Mouse (Mus musculus) heart, postnatal 0 days (tissue): Measurements from ENCODE around the gene Heg1. TPM values are rescaled to one million over a fixed set of nuclear protein-coding genes. Genes with fewer than 3 reads are reported as not detected.

Source experiments
- ATAC-seq: fragments of 200-750 bp; cut with Nextera tagmentation; 2 replicates; pipeline ENCODE4 v1.8.0; 2017; ENCODE audit warnings: low read depth, moderate number of reproducible peaks, moderate library complexity; ENCODE audit not compliant: insufficient read depth
- DNase-seq: peaks from one replicate; pipeline ENCODE4 v3.0.0-alpha.2; 2016; ENCODE audit warnings: low spot score
- H3K27ac ChIP-seq: fragments of 300-500 bp; sonication (generic); 2 replicates; pipeline ENCODE4 v1.5.1; 2014; ENCODE audit warnings: low read depth, mild to moderate bottlenecking
- H3K27me3 ChIP-seq: fragments of 300-500 bp; sonication (generic); 2 replicates; pipeline ENCODE4 v1.6.1; 2014; ENCODE audit warnings: low read length, mixed read lengths; ENCODE audit not compliant: control insufficient read depth, insufficient read depth
- H3K36me3 ChIP-seq: fragments of 300-500 bp; sonication (generic); replicated peaks from 2 replicates; pipeline ENCODE4 v1.6.1; 2014; ENCODE audit warnings: low read length, mixed read lengths; ENCODE audit not compliant: control insufficient read depth, insufficient read depth
- H3K4me1 ChIP-seq: fragments of 300-500 bp; sonication (generic); 2 replicates; pipeline ENCODE4 v1.6.1; 2014; ENCODE audit warnings: antibody characterized with exemption; ENCODE audit not compliant: control insufficient read depth, insufficient read depth
- H3K4me2 ChIP-seq: fragments of 300-500 bp; sonication (generic); 2 replicates; pipeline ENCODE4 v1.6.1; 2014; ENCODE audit warnings: low read depth, mild to moderate bottlenecking, low read length, moderate library complexity
- H3K4me3 ChIP-seq: fragments of 300-500 bp; sonication (generic); 2 replicates; pipeline ENCODE4 v1.5.1; 2014; ENCODE audit warnings: low read depth, low read length
- H3K9ac ChIP-seq: fragments of 300-500 bp; sonication (generic); replicated peaks from 2 replicates; pipeline ENCODE4 v1.6.1; 2014; ENCODE audit warnings: low read depth, low read length, mixed read lengths
- H3K9me3 ChIP-seq: fragments of 300-500 bp; sonication (generic); replicated peaks from 2 replicates; pipeline ENCODE4 v1.6.1; 2016; ENCODE audit warnings: low read length; ENCODE audit not compliant: control insufficient read depth
- CTCF ChIP-seq: IDR thresholded peaks from 2 replicates; pipeline ENCODE4 v1.5.1; 2016; ENCODE audit warnings: antibody characterized with exemption, control low read depth, low read depth
- EP300 ChIP-seq: IDR thresholded peaks from 2 replicates; pipeline ENCODE4 v1.6.1; 2016; ENCODE audit warnings: antibody characterized with exemption, low read depth
- WGBS: fragments of 180-500 bp; shearing (Covaris S2); extraction: QIAGEN DNeasy Blood & Tissue Kit; methylation state at CpG from one replicate; pipeline ENCODE4 v1.1.7; 2014; 5-methylcytosine and 5-hydroxymethylcytosine counted together
- polyA plus RNA-seq: library from polyadenylated mRNA; unstranded; fragments of >200 nt; fragmentation: Nextera tagmentation; extraction: Ambion mirVana; gene quantifications from 2 replicates; pipeline ENCODE4 v1.2.1, GENCODE M21; 2015
- total RNA-seq: library from RNA; depleted of rRNA; stranded (reverse); fragments of >200 nt; gene quantifications from 2 replicates; pipeline ENCODE4 v1.2.3, GENCODE M21; 2014; ENCODE audit warnings: low replicate concordance

Heg1 gene
- total and polyA plus RNA-seq, 2 experiments from 2014 or later: 28.7 to 93.7 TPM

- ATAC-seq (no peak), DNase-seq (no peak)
- Histone ChIP-seq H3K36me3 (no peaks in the 10 kb centered on the region), H3K4me1 (peaks cover 11% of the 10 kb centered on the region; the same call in 1 of the 2 replicates), H3K27me3 (no peaks in the 10 kb centered on the region), H3K4me2 (no peak overlapping the region), H3K27ac (no peak overlapping the region), H3K9ac (no peak overlapping the region), H3K4me3 (no peak overlapping the region), H3K9me3 (no peaks in the 10 kb centered on the region)
- TF ChIP-seq EP300: no peak
- TF ChIP-seq CTCF: no peak
- 86% methylated on average over 3 of the region's 3 CpGs for WGBS
These were observed 27.0 kb upstream of the Heg1 start for GRCm38 (mm10) chr16:33657191-33657590.

- no peak for TF ChIP-seq EP300
- no peak for TF ChIP-seq CTCF
- no peaks in the 10 kb centered on the region for H3K9me3 ChIP-seq
- H3K27me3 ChIP-seq: no peaks in the 10 kb centered on the region
- H3K9ac ChIP-seq: no peak overlapping the region
- 100% methylated on average over 3 of the region's 3 CpGs for WGBS
- ATAC-seq: no peak
- no peak overlapping the region for H3K27ac ChIP-seq
- no peak for DNase-seq
- no peak overlapping the region for H3K4me2 ChIP-seq
- peaks cover 11% of the 10 kb centered on the region; the same call in 1 of the 2 replicates for H3K4me1 ChIP-seq
- H3K4me3 ChIP-seq: no peak overlapping the region
- H3K36me3 ChIP-seq: no peaks in the 10 kb centered on the region
These were observed 26.0 kb upstream of the Heg1 start for GRCm38 (mm10) chr16:33658121-33658520.

- no peak overlapping the region for H3K4me2 ChIP-seq
- H3K4me3 ChIP-seq: no peak overlapping the region
- peak overlapping the region; percentile 52; the same call in 1 of the 2 replicates for H3K27ac ChIP-seq
- H3K4me1 ChIP-seq: peaks cover 11% of the 10 kb centered on the region; the same call in 1 of the 2 replicates
- H3K9ac ChIP-seq: no peak overlapping the region
- H3K36me3 ChIP-seq: no peaks in the 10 kb centered on the region
- H3K27me3 ChIP-seq: no peaks in the 10 kb centered on the region
- WGBS: 85% methylated on average over 5 of the region's 5 CpGs
- no peak for ATAC-seq
- DNase-seq: no peak
- no peak for TF ChIP-seq EP300
- TF ChIP-seq CTCF: no peak
- H3K9me3 ChIP-seq: no peaks in the 10 kb centered on the region
These were observed 24.6 kb upstream of the Heg1 start for GRCm38 (mm10) chr16:33659521-33659920.

GRCm38 (mm10) chr16:33660125-33660524 lies 24.0 kb upstream of the Heg1 start:
- no peak for TF ChIP-seq CTCF
- no peak for TF ChIP-seq EP300
- no peaks in the 10 kb centered on the region for H3K27me3 ChIP-seq
- peaks cover 11% of the 10 kb centered on the region; the same call in 1 of the 2 replicates for H3K4me1 ChIP-seq
- no peaks in the 10 kb centered on the region for H3K9me3 ChIP-seq
- H3K9ac ChIP-seq: no peak overlapping the region
- 37% methylated on average over 5 of the region's 5 CpGs for WGBS
- no peaks in the 10 kb centered on the region for H3K36me3 ChIP-seq
- no peak overlapping the region for H3K4me3 ChIP-seq
- DNase-seq (peak; percentile 26), ATAC-seq (peak; percentile 64)
- peak overlapping the region; percentile 52 for H3K27ac ChIP-seq
- H3K4me2 ChIP-seq: no peak overlapping the region

GRCm38 (mm10) chr16:33662841-33663240 lies 21.3 kb upstream of the Heg1 start:
- no peaks in the 10 kb centered on the region for H3K9me3 ChIP-seq
- H3K4me3 ChIP-seq: no peak overlapping the region
- no peak overlapping the region for H3K9ac ChIP-seq
- H3K4me2 ChIP-seq: no peak overlapping the region
- 90% methylated on average over 10 of the region's 10 CpGs for WGBS
- H3K27me3 ChIP-seq: no peaks in the 10 kb centered on the region
- TF ChIP-seq CTCF: no peak
- no peak for TF ChIP-seq EP300
- H3K36me3 ChIP-seq: no peaks in the 10 kb centered on the region
- H3K27ac ChIP-seq: no peak overlapping the region
- ATAC-seq: no peak
- H3K4me1 ChIP-seq: peaks cover 11% of the 10 kb centered on the region; the same call in 1 of the 2 replicates
- no peak for DNase-seq

- DNase-seq (no peak), ATAC-seq (no peak)
- WGBS: 75% methylated on average over 6 of the region's 6 CpGs
- H3K9me3 ChIP-seq: no peaks in the 10 kb centered on the region
- no peak for TF ChIP-seq CTCF
- H3K4me2 ChIP-seq: no peak overlapping the region
- no peak overlapping the region for H3K27ac ChIP-seq
- no peak overlapping the region for H3K4me3 ChIP-seq
- H3K36me3 ChIP-seq: no peaks in the 10 kb centered on the region
- no peaks in the 10 kb centered on the region for H3K27me3 ChIP-seq
- no peak overlapping the region for H3K9ac ChIP-seq
- H3K4me1 ChIP-seq: peaks cover 9% of the 10 kb centered on the region
These were observed 17.9 kb upstream of the Heg1 start for GRCm38 (mm10) chr16:33666226-33666625.
